Mouse (Mus musculus) testis, adult 10 weeks (tissue): ENCODE results near the gene Col6a3. TPM values are rescaled to one million over a fixed set of nuclear protein-coding genes. Genes with fewer than 3 reads are reported as not detected.

ENCODE experiments used
- polyA plus RNA-seq: library from polyadenylated mRNA; stranded (reverse); fragments of 350-450 nt; fragmentation: Illumina TruSeq; extraction: RNeasy Lipid Tissue Mini Kit (QIAGEN cat#74804); gene quantifications from one replicate; pipeline ENCODE4 v1.2.3, GENCODE M21; 2014; ENCODE audit warnings: low read depth, low replicate concordance

Col6a3 gene
- 5.7 TPM for polyA plus RNA-seq

GRCm38 (mm10) chr1:90843836-90844235, at the start of gene Col6a3:
Gene Col6a3 (minus strand): TSS chr1:90843971.

Other genes with a start within 250 kb of the Col6a3 start
- gene Cops8, start 241.0 kb downstream of the Col6a3 start, polyA plus RNA-seq = 125 TPM
- gene Mlph, start 71.1 kb upstream of the Col6a3 start, polyA plus RNA-seq = 0.24 TPM
- gene Prlh, start 109.1 kb upstream of the Col6a3 start, polyA plus RNA-seq = not detected
- not detected for gene Rab17, start 125.7 kb upstream of the Col6a3 start, polyA plus RNA-seq
- 1.1 TPM for gene Lrrfip1, start 154.8 kb upstream of the Col6a3 start, polyA plus RNA-seq